Mouse (Mus musculus) thymus, postnatal 36 days (tissue): ENCODE measurements around the gene Parp16.
"Not testable (repeated sequence)": the region's sequence is repeated elsewhere in the genome, so short reads cannot be mapped to it uniquely, and the experiment has no call there.

Experiments
- DNase-seq, 2 experiments: peaks; one replicate each; pipeline ENCODE4 v3.0.0; 2022; ENCODE audit warnings: mixed read lengths in 2 of 2

Gene Parp16

DNA sequence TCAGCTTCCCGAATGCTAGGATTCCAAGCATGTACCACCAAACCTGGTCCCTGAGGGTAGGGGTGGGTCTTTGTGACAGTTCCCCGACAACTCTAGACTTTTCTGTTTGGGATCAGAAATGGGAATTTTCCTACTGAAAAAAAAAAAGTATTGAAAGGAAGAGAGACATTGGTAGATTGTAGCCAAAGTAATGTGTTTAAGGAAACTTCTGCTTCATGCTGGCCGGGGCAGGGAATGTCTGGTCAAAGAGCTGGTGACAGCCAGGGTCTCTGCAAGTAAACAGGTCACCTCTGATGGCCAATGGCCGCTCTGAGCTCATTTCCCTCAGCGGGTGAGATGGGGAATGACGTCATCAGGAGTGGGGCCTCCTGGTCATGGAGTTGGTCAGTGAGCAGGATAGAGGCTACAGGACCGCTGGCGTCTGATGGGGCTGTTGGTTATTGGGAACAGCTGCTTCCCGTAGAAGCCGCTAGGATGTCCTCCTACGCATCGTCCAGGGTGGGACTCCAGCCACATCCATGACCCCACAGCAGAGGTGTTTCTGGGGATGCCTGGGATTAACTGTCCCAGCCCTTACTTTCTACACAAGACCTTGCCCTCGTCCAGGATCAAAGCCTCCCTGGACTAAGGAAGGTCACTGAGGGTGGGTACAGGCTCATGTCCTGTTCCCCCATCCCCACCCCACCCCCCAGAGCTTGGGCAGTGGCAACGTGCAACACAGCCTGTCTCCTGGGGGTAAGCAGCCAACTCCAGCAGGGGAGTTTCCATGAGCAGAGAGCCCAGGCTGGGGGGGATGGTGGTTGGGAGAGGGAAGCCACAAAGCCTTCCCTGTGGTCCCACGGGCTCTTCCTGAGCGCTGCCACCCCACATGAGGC lies 52.6 kb downstream of the Parp16 start:
- no peak for DNase-seq

DNA sequence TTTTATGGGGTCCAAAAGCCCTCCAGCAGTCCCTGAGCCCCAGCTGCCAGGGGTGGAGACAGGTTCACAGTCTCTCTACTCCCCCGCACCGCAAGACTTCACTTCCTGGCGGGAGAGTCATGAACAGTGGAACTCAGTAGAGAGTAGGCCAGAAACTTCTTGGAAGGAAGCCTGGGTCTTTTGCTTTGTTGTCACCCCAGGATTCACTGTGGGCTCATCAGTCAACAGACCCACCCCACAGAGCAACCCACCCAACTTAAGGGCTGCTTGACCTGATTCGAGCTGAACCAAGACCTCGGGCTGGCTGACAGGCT lies 53.2 kb downstream of the Parp16 start:
- DNase-seq, result peak; percentile 22 to 48

DNA sequence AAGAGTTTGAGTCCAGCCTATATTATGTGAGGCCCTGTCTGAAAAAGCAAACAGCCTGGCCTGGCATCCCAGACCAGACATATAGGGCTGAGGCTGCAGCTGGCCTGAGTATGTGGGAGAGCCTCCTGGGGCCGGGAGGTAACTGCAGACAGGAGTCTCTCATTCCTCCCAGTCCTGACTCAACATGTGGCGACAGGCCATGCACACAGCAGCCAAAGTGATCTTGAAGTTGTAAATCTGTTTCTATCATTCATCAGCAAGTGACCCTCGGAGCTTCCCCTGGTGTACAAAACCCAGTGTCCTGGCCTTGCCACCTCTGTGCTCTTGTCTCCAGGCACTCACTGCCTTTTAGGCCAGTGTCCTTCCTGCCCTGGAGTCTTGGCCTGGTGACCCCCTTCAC lies 56.9 kb downstream of the Parp16 start:
- no peak for DNase-seq

DNA sequence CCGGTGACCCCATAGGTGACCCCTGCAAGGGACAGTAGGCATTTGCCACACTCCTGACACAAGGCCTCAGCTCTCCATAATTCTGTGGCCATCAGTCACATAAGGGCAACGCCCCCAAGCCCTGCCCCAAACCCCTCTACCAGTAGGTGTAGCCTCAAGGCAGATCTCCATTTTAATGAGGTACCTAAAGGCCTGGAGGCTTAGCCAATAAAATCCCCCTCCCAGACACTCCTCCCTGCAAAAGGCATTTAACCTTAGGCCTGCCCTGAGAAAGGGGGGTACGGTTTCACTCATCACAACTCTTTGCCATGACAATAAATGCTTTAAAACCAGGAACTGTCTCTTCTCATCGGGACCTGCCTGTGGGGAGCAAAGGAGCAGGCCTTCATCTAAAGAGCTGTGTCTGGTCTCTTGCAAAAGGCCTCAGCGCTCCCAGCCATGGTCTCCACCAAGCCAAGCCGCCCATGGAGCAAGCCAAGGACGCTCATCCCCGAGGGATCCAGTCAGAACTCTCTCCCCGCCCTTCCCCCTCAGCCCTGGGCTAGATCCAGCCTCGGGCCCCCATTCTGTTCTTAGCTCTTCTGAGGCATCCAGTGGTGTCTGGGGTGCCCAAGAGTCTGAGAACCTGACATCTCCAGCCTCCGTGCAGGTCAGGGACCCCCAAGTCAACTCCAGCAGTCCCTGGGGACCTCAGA lies 60.9 kb downstream of the Parp16 start:
- DNase-seq, result no peak

DNA sequence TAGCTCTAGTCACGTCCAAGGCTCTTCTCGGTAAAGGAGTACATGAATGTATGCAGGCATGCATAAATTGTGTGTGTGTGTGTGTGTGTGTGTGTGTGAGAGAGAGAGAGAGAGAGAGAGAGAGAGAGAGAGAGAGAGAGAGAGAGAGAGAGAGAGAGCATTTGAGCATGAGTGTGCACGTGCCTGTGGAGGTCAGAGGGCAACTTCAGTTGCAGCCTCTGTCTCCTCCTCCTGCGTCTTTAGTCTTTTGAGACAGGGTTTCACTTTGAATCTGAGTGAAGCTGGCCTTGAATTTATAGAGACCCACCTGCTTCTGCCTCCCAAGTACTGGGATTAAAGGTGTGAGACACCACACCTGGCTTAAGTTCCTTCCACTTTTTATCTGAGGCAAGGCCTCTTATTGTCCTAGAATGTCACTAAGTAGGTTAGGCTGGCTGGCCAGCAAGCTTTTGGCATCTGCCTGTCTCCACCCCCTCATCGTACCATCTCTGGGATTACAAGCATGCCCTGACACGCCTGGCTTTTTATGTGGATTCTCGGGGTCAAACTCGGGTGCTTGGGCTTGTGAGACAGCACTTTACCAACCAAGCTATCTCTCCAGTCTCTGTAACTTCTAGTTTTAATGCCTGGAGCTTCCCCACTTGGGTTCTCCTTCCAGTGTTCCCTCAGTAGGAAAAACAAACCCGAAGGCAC lies 62.2 kb downstream of the Parp16 start:
- DNase-seq, result no peak

DNA sequence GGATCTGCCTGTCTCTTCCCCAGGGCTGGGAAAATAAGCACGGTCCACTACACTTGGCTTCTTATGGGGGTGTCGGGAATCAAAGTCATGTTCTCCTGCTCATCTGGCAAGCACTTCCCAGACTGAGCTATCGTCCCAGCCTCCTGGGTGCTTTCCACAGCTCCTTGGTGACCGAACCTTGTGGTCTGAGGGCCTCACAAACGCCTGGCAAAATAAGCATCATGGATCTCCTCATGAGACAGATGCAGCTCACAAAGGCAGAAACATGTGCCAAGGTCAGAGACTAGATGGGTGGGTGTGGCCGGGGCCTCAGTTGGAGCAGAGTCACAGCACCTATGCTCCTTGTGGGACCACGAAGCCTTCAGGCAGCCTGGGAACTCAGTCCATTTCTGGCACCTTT lies 64.2 kb downstream of the Parp16 start:
- DNase-seq, result no peak

DNA sequence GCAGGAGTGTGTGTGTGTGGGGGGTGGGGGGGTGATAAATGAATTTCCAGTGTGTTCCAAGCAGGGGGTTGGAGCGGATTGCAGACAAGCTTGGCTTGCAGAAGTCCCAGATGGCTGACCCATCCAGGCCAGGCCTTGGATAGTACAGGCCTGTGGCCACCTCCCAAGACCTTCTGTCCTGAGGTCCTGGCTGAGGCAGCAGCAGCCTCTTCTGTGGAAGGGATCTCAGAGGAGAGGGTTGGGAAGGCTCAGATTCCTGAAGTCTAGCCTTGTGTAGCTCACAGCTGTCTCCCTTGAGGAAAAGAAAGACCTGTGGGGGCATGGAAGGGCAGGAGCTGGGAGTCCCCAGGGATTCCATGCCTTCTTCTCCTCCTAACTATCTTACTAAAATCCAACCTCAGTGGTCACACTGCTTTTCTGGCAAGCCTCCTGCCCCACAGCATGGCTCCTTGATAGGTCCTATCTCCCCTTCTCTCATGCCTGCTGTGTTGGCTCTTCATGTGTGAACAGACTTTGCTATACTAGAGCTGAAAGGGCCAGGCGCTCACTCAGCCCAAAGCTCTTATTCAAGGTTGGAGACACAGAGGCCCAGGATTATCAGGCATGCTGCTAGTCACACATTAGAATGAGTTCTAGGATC lies 66.6 kb downstream of the Parp16 start:
- no peak for DNase-seq

DNA sequence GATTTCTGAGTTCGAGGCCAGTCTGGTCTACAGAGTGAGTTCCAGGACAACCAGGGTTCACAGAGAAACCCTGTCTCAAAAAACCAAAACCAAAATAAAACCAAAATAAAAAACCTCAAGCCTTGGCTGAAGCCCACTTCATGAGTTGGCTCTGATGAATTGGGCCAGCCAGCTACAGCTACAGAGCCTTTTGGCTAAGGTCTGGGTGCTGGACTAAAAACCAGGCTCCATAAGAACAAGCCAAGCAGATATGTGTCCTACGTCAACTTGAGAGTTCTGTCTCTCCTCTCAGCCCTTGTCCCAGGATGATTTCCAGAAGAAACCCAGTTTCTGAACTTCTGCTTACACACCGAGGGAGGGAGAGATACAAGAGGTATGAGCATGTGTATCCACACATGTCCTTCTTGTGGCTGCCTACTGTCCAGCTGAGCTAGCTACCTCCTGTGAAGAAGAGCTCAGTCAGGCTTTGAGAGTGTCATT lies 67.5 kb downstream of the Parp16 start:
- DNase-seq, result no peak

DNA sequence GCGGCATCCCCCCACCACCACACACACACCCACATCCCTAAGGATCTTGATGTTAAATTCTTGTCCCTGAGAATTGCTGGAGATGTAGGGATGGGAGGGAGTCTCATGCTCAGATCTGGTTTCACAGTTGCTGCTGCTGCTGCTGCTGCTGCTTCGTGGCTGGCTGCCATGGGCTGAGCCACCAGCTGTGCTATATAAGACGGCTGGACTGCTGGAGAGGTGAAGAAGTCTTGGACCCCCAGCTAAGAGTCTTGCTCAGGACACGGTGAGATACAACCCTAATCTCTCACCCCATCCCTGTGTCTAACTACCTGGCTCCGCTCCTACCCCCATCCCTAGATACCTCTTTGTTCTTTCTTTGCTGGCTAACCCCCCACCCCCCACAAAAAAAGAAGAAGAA lies 69.8 kb downstream of the Parp16 start, which contains the start of gene Cilp:
Gene Cilp, plus strand, starts transcription at position 222 of the 400 bp plus-strand sequence.
- no peak for DNase-seq

DNA sequence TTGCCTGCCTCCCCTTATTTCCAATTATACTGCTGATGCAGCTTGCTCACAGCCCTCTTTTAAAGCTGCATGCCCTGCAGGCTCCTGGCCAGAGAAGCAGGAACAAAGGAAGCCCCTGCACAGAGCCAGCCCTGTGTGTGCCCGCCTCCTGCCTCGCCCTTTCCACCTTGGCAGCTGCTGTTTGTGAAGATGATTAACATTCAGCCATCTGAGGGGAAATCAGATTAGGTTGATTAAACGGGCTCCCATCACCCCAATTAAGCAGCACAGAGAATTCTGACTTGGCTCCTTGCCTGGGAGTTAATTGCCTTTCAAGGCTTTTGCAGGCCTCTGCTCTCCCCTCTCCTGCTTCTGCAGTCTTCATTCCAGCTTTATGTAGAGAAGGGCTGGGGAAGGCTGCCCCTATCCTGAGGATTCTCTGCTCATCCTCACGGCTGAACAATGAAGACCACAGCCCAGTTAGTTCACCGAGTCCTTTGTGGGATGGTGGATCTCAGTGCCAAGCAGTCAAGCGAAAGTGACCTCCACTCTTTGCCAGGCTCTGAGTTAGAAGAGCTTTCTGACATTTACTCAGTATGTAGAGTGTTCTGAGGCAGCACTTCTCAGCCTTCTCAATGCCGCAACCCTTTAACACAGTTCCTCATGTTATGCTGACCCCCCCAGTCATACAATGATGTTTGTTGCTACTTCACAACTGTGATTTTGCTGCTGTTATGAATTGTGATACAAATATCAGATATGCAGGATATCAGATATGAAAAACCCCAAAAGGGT lies 72.8 kb downstream of the Parp16 start:
- no peak for DNase-seq

DNA sequence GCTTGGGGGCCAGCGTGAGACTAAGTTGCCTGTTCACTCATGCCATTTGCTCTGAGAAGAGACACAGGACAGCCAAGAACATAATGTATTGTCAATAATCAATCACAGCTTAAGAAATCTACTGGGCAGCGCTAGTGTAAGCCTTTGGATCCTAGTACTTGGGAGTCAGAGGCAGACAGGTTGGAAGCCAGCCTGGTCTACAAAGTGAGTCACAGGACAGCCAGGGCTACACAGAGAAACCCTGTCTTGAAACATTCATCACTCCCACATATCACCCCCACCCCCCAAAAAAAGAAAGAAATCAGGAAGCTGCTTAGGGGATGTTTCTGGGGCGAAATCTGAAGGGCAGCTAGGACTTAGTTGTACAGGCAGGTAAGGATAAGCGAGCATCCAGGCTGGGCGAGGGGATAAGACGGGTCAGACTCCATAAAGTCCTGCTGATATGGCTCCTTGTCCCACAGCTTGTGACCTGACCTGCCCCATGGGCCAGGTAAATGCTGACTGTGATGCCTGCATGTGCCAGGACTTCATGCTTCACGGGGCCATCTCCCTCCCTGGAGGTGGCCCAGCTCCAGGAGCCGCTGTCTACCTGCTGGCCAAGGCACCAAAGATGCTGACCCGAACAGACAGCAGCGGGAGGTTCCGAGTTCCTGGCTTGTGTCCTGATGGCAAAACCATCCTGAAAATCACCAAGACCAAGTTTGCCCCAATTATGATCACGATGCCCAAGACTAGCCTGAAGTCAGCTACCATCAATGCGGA lies 78.1 kb downstream of the Parp16 start:
- DNase-seq, result no peak

DNA sequence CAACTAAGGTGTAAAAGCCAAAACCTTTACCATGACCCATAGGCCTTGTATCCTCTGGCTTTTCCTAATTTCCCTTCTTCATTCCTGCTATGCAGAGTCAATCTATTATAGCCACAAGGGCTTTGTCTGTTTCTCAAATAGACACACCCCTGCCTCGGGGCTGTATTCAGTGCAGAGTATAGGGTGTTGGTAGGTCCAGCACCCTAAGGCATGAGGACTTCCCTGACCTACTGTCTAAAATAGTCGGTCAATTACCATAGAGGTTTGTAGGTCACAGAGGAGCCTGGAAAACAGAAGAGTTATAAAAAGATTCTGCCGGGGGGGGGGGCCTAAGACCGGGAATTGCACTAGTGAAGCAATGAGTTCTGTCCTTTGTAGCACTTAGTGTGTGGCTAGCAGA lies 78.7 kb downstream of the Parp16 start:
- no peak for DNase-seq

DNA sequence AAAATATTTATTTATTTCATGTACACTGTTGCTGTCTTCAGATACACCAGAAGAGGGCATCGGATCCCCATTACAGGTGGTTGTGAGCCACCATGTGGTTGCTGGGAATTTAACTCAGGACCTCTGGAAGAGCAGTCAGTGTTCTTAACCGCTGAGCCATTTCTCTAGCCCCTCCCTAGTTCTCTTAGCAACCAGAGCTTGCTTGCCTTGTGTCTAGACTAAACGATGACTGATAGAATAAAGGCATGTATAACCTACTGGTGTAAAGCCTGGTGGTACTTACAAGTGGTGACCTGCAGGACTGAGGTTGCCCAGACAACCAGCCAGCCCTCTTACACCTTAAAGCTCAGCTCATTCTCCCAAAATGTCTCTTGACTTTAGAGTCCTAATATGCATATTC lies 79.7 kb downstream of the Parp16 start:
- DNase-seq, result not testable (repeated sequence)

DNA sequence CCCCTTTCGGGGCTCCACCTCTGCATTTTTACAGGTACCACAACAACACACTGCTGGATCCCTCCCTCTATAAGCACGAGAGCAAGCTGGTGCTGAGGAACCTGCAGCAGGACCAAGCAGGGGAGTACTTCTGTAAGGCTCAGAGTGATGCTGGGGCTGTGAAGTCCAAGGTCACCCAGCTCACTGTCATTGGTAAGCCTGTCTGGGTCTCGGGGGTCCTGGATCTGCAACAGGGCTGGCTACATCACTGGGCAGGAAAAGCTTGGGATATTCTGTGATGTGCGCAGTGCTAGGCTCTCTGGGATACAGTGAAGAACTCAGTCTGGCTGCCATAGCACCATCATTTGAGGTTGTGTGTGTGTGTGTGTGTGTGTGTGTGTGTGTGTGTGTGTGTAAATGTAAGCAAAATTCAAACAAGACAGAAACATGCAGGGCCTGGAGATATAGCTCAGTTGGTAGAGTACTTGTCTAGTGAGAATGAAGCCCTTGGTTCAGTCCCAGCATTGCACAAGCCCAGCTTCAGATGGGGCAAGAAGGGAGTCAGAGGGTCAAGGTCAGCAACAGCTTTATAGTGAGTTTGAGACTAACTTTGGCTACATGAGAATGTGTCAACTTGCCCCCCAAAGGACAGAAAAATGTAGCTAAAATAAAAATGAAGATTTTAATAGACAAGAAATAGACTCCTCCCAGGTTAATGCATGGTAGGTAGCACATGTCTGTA lies 80.8 kb downstream of the Parp16 start:
- DNase-seq, result no peak

DNA sequence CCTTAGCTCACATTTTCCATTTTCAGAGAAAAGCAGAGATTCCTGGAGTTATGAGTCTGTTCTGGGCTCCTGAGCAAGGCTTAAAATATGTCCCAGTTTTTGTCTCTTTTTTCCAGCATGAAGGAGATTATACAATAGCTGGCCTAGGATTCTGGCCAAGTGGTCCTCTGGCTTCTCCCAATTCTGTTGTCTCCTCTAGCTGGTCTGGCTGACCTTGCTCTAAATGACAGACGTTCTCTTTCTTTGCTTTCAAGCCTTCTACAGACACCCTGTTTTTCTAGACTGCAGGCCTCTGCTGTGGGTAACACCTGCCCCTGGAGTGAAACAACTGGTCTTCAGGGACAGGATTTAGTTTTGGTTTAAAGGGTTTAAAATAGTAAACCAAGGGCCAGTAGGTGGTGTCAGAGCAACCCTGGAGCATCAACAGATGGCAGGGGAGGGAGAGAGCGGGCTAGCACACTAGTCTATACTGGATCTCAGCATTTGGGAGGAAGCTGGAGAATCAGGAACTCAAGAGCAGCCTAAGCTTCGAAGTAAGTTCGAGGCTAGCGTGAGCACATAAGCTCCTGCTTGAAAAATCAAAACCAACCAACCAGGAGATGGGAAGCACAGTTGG lies 86.5 kb downstream of the Parp16 start:
- DNase-seq, result no peak

DNA sequence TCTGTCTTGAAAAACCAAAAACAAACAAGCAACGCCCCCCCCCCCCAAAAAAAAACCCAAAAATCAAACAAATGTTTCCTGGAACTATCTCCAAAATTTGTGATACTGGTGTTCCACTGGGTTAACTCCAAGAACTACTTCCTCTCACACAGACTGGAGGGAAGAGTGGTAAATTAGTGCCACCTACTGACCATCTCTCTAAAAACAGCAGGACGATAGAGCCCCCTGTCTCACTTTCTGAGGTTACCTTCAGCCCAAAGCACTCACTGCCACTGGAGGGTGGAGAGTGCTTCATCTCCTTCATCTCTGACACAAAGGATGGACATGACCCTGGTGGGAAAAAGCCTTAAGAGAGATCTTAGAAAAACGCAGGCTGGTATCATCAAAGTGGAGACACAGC lies 88.1 kb downstream of the Parp16 start:
- peak in 1 of 2 experiments; percentile 8 for DNase-seq

DNA sequence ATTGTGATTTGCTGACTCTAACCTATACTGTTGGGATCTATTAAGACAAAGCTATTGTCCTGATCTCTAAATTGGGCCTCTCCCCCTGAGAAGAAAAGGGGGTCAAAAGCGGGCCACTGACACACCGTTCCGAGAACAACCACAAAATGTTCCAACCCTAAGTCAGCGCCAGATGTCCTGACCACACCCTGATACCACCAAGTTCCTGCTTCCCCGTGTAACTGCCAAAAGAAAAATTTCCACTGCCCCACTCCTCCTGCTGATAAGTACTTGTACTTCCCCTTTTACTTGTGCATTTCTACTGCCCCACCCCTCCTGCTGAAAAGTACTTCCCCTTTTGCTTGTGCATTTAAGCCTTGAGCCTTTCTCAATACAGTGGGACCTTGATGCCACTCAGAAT lies 93.1 kb downstream of the Parp16 start:
- not testable (repeated sequence) for DNase-seq
